Mouse (Mus musculus): ENCODE measurements around the gene Btnl10. TPM values are rescaled to one million over a fixed set of nuclear protein-coding genes. Genes with fewer than 3 reads are reported as not detected.

Btnl10 gene
- polyA plus RNA-seq, 1 experiment from 2014 or later, result not detected

GRCm38 (mm10) chr11:58926651-58927050 is 8.9 kb downstream of the Btnl10 start:
- peaks cover 2% of the 10 kb centered on the region for H3K36me3 ChIP-seq (ENCODE audit: control insufficient read depth, insufficient read depth, low read length)
- ATAC-seq (ENCODE audit: insufficient number of reproducible peaks, insufficient read depth, low FRiP score, low read depth), result no peak
- H3K4me1 ChIP-seq (ENCODE audit: control insufficient read depth, insufficient read depth, low read length), result no peaks in the 10 kb centered on the region
- H3K9ac ChIP-seq (replicated peaks; ENCODE audit: low read depth, low read length), result no peak overlapping the region
- H3K27me3 ChIP-seq (ENCODE audit: control insufficient read depth, insufficient read depth, low read length), result no peaks in the 10 kb centered on the region
- no peaks in the 10 kb centered on the region for H3K9me3 ChIP-seq (ENCODE audit: control insufficient read depth, low read depth, low read length)
- H3K4me3 ChIP-seq (ENCODE audit: low read depth, low read length), result no peak overlapping the region
- no peak overlapping the region for H3K4me2 ChIP-seq (replicated peaks; ENCODE audit: low read depth, low read length)
- WGBS, result 67% methylated on average over 2 of the region's 3 CpGs
- no peak overlapping the region for H3K27ac ChIP-seq (ENCODE audit: low read length)

- Histone ChIP-seq H3K4me2 (replicated peaks; ENCODE audit: low read depth, low read length) (no peak overlapping the region), H3K4me1 (ENCODE audit: control insufficient read depth, insufficient read depth, low read length) (no peaks in the 10 kb centered on the region), H3K9me3 (ENCODE audit: control insufficient read depth, low read depth, low read length) (no peaks in the 10 kb centered on the region), H3K36me3 (ENCODE audit: control insufficient read depth, insufficient read depth, low read length) (peaks cover 6% of the 10 kb centered on the region), H3K4me3 (ENCODE audit: low read depth, low read length) (no peak overlapping the region), H3K9ac (replicated peaks; ENCODE audit: low read depth, low read length) (no peak overlapping the region), H3K27ac (ENCODE audit: low read length) (no peak overlapping the region), H3K27me3 (ENCODE audit: control insufficient read depth, insufficient read depth, low read length) (no peaks in the 10 kb centered on the region)
- WGBS, result 61% methylated on average over 2 of the region's 2 CpGs
- no peak for ATAC-seq (ENCODE audit: insufficient number of reproducible peaks, insufficient read depth, low FRiP score, low read depth)
These were observed 9.3 kb downstream of the Btnl10 start for GRCm38 (mm10) chr11:58927053-58927452.

- peak overlapping the region; percentile 28; the same call in 1 of the 2 replicates for H3K4me2 ChIP-seq (replicated peaks; ENCODE audit: low read depth, low read length)
- no peaks in the 10 kb centered on the region for H3K4me1 ChIP-seq (ENCODE audit: control insufficient read depth, insufficient read depth, low read length)
- H3K9me3 ChIP-seq (ENCODE audit: control insufficient read depth, low read depth, low read length), result no peaks in the 10 kb centered on the region
- H3K9ac ChIP-seq (replicated peaks; ENCODE audit: low read depth, low read length), result no peak overlapping the region
- ATAC-seq (ENCODE audit: insufficient number of reproducible peaks, insufficient read depth, low FRiP score, low read depth), result no peak
- H3K27ac ChIP-seq (ENCODE audit: low read length), result no peak overlapping the region
- H3K4me3 ChIP-seq (ENCODE audit: low read depth, low read length), result no peak overlapping the region
- no peaks in the 10 kb centered on the region for H3K27me3 ChIP-seq (ENCODE audit: control insufficient read depth, insufficient read depth, low read length)
- 26% methylated on average over 20 of the region's 20 CpGs for WGBS
- H3K36me3 ChIP-seq (ENCODE audit: control insufficient read depth, insufficient read depth, low read length), result peaks cover 13% of the 10 kb centered on the region
These were observed 10.3 kb downstream of the Btnl10 start for GRCm38 (mm10) chr11:58927790-58928651.

GRCm38 (mm10) chr11:58929055-58929454 is 11.3 kb downstream of the Btnl10 start:
- 58% methylated on average over 4 of the region's 4 CpGs for WGBS
- no peak overlapping the region for H3K9ac ChIP-seq (replicated peaks; ENCODE audit: low read depth, low read length)
- ATAC-seq (ENCODE audit: insufficient number of reproducible peaks, insufficient read depth, low FRiP score, low read depth), result no peak
- no peaks in the 10 kb centered on the region for H3K27me3 ChIP-seq (ENCODE audit: control insufficient read depth, insufficient read depth, low read length)
- no peaks in the 10 kb centered on the region for H3K4me1 ChIP-seq (ENCODE audit: control insufficient read depth, insufficient read depth, low read length)
- H3K9me3 ChIP-seq (ENCODE audit: control insufficient read depth, low read depth, low read length), result no peaks in the 10 kb centered on the region
- no peak overlapping the region for H3K4me3 ChIP-seq (ENCODE audit: low read depth, low read length)
- peaks cover 23% of the 10 kb centered on the region for H3K36me3 ChIP-seq (ENCODE audit: control insufficient read depth, insufficient read depth, low read length)
- no peak overlapping the region for H3K27ac ChIP-seq (ENCODE audit: low read length)
- H3K4me2 ChIP-seq (replicated peaks; ENCODE audit: low read depth, low read length), result no peak overlapping the region

GRCm38 (mm10) chr11:58929641-58930040 is 11.9 kb downstream of the Btnl10 start:
- Histone ChIP-seq H3K9me3 (ENCODE audit: control insufficient read depth, low read depth, low read length) (no peaks in the 10 kb centered on the region), H3K9ac (replicated peaks; ENCODE audit: low read depth, low read length) (no peak overlapping the region), H3K4me2 (replicated peaks; ENCODE audit: low read depth, low read length) (no peak overlapping the region), H3K36me3 (ENCODE audit: control insufficient read depth, insufficient read depth, low read length) (peaks cover 29% of the 10 kb centered on the region), H3K27me3 (ENCODE audit: control insufficient read depth, insufficient read depth, low read length) (no peaks in the 10 kb centered on the region), H3K4me3 (ENCODE audit: low read depth, low read length) (no peak overlapping the region), H3K27ac (ENCODE audit: low read length) (no peak overlapping the region), H3K4me1 (ENCODE audit: control insufficient read depth, insufficient read depth, low read length) (no peaks in the 10 kb centered on the region)
- WGBS, result 45% methylated on average over 3 of the region's 3 CpGs
- no peak for ATAC-seq (ENCODE audit: insufficient number of reproducible peaks, insufficient read depth, low FRiP score, low read depth)

- Histone ChIP-seq H3K9ac (replicated peaks; ENCODE audit: low read depth, low read length) (no peak overlapping the region), H3K27ac (ENCODE audit: low read length) (no peak overlapping the region), H3K4me1 (ENCODE audit: control insufficient read depth, insufficient read depth, low read length) (no peaks in the 10 kb centered on the region), H3K9me3 (ENCODE audit: control insufficient read depth, low read depth, low read length) (no peaks in the 10 kb centered on the region), H3K4me2 (replicated peaks; ENCODE audit: low read depth, low read length) (no peak overlapping the region), H3K27me3 (ENCODE audit: control insufficient read depth, insufficient read depth, low read length) (no peaks in the 10 kb centered on the region), H3K36me3 (ENCODE audit: control insufficient read depth, insufficient read depth, low read length) (peaks cover 29% of the 10 kb centered on the region), H3K4me3 (ENCODE audit: low read depth, low read length) (no peak overlapping the region)
- 92% methylated on average over 3 of the region's 3 CpGs for WGBS
- ATAC-seq (ENCODE audit: insufficient number of reproducible peaks, insufficient read depth, low FRiP score, low read depth), result no peak
These were observed 12.5 kb downstream of the Btnl10 start for GRCm38 (mm10) chr11:58930254-58930653.

- Histone ChIP-seq H3K9me3 (ENCODE audit: control insufficient read depth, low read depth, low read length) (no peaks in the 10 kb centered on the region), H3K36me3 (ENCODE audit: control insufficient read depth, insufficient read depth, low read length) (peaks cover 37% of the 10 kb centered on the region), H3K4me1 (ENCODE audit: control insufficient read depth, insufficient read depth, low read length) (peaks cover 1% of the 10 kb centered on the region; the same call in 1 of the 2 replicates), H3K9ac (replicated peaks; ENCODE audit: low read depth, low read length) (no peak overlapping the region), H3K27ac (ENCODE audit: low read length) (no peak overlapping the region), H3K4me3 (ENCODE audit: low read depth, low read length) (no peak overlapping the region), H3K4me2 (replicated peaks; ENCODE audit: low read depth, low read length) (no peak overlapping the region), H3K27me3 (ENCODE audit: control insufficient read depth, insufficient read depth, low read length) (no peaks in the 10 kb centered on the region)
- ATAC-seq (ENCODE audit: insufficient number of reproducible peaks, insufficient read depth, low FRiP score, low read depth), result no peak
- WGBS, result 68% methylated on average over 4 of the region's 4 CpGs
These were observed 13.9 kb downstream of the Btnl10 start for GRCm38 (mm10) chr11:58931576-58931975.

GRCm38 (mm10) chr11:58937909-58938308 is 20.2 kb downstream of the Btnl10 start:
- peak overlapping the region; percentile 94; the same call in 1 of the 2 replicates for H3K27ac ChIP-seq (ENCODE audit: low read length)
- WGBS, result 1% methylated on average over 12 of the region's 13 CpGs
- H3K36me3 ChIP-seq (ENCODE audit: control insufficient read depth, insufficient read depth, low read length), result peaks cover 33% of the 10 kb centered on the region
- H3K9ac ChIP-seq (replicated peaks; ENCODE audit: low read depth, low read length), result peak overlapping the region; percentile 97
- no peaks in the 10 kb centered on the region for H3K27me3 ChIP-seq (ENCODE audit: control insufficient read depth, insufficient read depth, low read length)
- ATAC-seq (ENCODE audit: insufficient number of reproducible peaks, insufficient read depth, low FRiP score, low read depth), result no peak
- H3K4me3 ChIP-seq (ENCODE audit: low read depth, low read length), result peak overlapping the region; percentile 97
- peaks cover 13% of the 10 kb centered on the region for H3K4me1 ChIP-seq (ENCODE audit: control insufficient read depth, insufficient read depth, low read length)
- H3K9me3 ChIP-seq (ENCODE audit: control insufficient read depth, low read depth, low read length), result no peaks in the 10 kb centered on the region
- H3K4me2 ChIP-seq (replicated peaks; ENCODE audit: low read depth, low read length), result peak overlapping the region; percentile 94

Data from stomach, embryonic 14.5 days (tissue).